In genomic region chr14:40036173-40036572, GRCm38 (mm10) we compare ENCODE assay signal across 26 mouse cellular contexts.
"Had no signal": no experiment of that assay in that cellular context is flagged by ENCODE, and none has a peak within 500 bp of the region (broad histone marks: within the 10 kb centered on the region; RNA-seq: fewer than 3 reads in every experiment).

No protein-coding gene starts in this region.

- H3K27me3 ChIP-seq: embryonic facial prominence, embryonic 12.5 days; embryonic facial prominence, embryonic 13.5 days; embryonic facial prominence, embryonic 15.5 days; forebrain, embryonic 12.5 days; forebrain, embryonic 13.5 days; forebrain, embryonic 15.5 days had no signal

- H3K4me1 ChIP-seq: embryonic facial prominence, embryonic 10.5 days; embryonic facial prominence, embryonic 12.5 days; embryonic facial prominence, embryonic 13.5 days; embryonic facial prominence, embryonic 15.5 days; forebrain, embryonic 10.5 days; forebrain, embryonic 12.5 days; forebrain, embryonic 13.5 days; forebrain, embryonic 15.5 days had no signal

- H3K27ac ChIP-seq: embryonic facial prominence, embryonic 10.5 days; embryonic facial prominence, embryonic 12.5 days; embryonic facial prominence, embryonic 13.5 days; embryonic facial prominence, embryonic 15.5 days; forebrain, embryonic 10.5 days; forebrain, embryonic 12.5 days; forebrain, embryonic 13.5 days; forebrain, embryonic 15.5 days; gastrocnemius, adult 2 months; heart, adult 2 months had no signal

- H3K9ac ChIP-seq: embryonic facial prominence, embryonic 12.5 days; embryonic facial prominence, embryonic 13.5 days; embryonic facial prominence, embryonic 15.5 days; forebrain, embryonic 12.5 days; forebrain, embryonic 13.5 days; forebrain, embryonic 15.5 days; forebrain, postnatal 0 days had no signal

- DNase-seq: cerebellum, adult 8-10 months; cerebellum, adult 9-10 months; cerebellum, adult 9-11 months; cerebellum, postnatal 10 days; cerebellum, postnatal 14 days; cerebellum, postnatal 25 days; cerebellum, postnatal 36 days; embryo, embryonic 11 days; forebrain, postnatal 0 days; gastrocnemius, adult 2 months; gastrocnemius, postnatal 10 days; gastrocnemius, postnatal 14 days; gastrocnemius, postnatal 25 days; gastrocnemius, postnatal 36 days; heart, adult 11 months; heart, adult 18-20 months; heart, adult 2 months had no signal

- H3K36me3 ChIP-seq: embryonic facial prominence, embryonic 10.5 days; embryonic facial prominence, embryonic 12.5 days; embryonic facial prominence, embryonic 13.5 days; embryonic facial prominence, embryonic 15.5 days; forebrain, embryonic 10.5 days; forebrain, embryonic 12.5 days; forebrain, embryonic 15.5 days had no signal

- H3K4me3 ChIP-seq: embryonic facial prominence, embryonic 10.5 days; embryonic facial prominence, embryonic 12.5 days; embryonic facial prominence, embryonic 13.5 days; embryonic facial prominence, embryonic 15.5 days; erythroblast, embryonic 14.5 days; forebrain, embryonic 10.5 days; forebrain, embryonic 12.5 days; forebrain, embryonic 13.5 days; forebrain, embryonic 15.5 days; gastrocnemius, adult 2 months; heart, adult 2 months had no signal
